Mouse (Mus musculus): ENCODE measurements at regions not wholly inside any gene's neighbourhood (a gene's known extent, or its start where the extent isn't known, plus 50 kb on each side); places are given as distances from the start of the nearest gene placed in this dataset.
A peak's percentile ranks its signal among the peaks of the same experiment; 100 is the strongest.

GRCm38 (mm10) chr14:86197864-86198263 lies 943.2 kb downstream of the Diaph3 start:
- no peak overlapping the region for H3ac ChIP-seq (ENCODE audit: control insufficient read depth, insufficient read length)
- no peak for TF ChIP-seq USF1 (IDR thresholded peaks at IDR 0.05; ENCODE audit: low read depth)
- TF ChIP-seq MAX (IDR thresholded peaks at IDR 0.05; ENCODE audit: low read depth) = no peak
- TF ChIP-seq MYOG (IDR thresholded peaks at IDR 0.05; ENCODE audit: control insufficient read depth in 1 of 3, insufficient read depth in 1 of 3, insufficient read length in 2 of 3, low read depth in 2 of 3) = no peak
- no peak for TF ChIP-seq E2F4 (IDR thresholded peaks at IDR 0.05; ENCODE audit: insufficient read depth)
- no peak for TF ChIP-seq CEBPB (IDR thresholded peaks at IDR 0.05; ENCODE audit: insufficient read depth, poor library complexity, severe bottlenecking)
- TF ChIP-seq REST (IDR thresholded peaks at IDR 0.05; ENCODE audit: insufficient read depth, insufficient read length) = no peak
- TF ChIP-seq POLR2AphosphoS2 (IDR thresholded peaks at IDR 0.05; ENCODE audit: insufficient read length, low read depth) = no peak
- TF ChIP-seq TCF3 (IDR thresholded peaks at IDR 0.05; ENCODE audit: insufficient read length, low read depth) = no peak
- no peak for TF ChIP-seq SRF (IDR thresholded peaks at IDR 0.05; ENCODE audit: control insufficient read depth, insufficient read length, low read depth)
- no peak for TF ChIP-seq TCF12 (IDR thresholded peaks at IDR 0.05; ENCODE audit: insufficient read depth, poor library complexity, severe bottlenecking)
- TF ChIP-seq POLR2A (IDR thresholded peaks at IDR 0.05; ENCODE audit: insufficient read length, low read depth) = no peak
- TF ChIP-seq MYOD1 (IDR thresholded peaks at IDR 0.05; ENCODE audit: control insufficient read depth in 1 of 3, insufficient read length in 2 of 3, low read depth in 2 of 3) = no peak
- H3K79me2 ChIP-seq (ENCODE audit: control insufficient read depth, insufficient read depth) = no peaks in the 10 kb centered on the region
- H3K4me3 ChIP-seq = no peak overlapping the region
- H3K27me3 ChIP-seq (ENCODE audit: control insufficient read depth, insufficient read depth, insufficient read length) = no peaks in the 10 kb centered on the region
- H3K36me3 ChIP-seq (ENCODE audit: control insufficient read depth, insufficient read depth) = no peaks in the 10 kb centered on the region
- H3K4me2 ChIP-seq (ENCODE audit: low read depth) = no peak overlapping the region

- Histone ChIP-seq H3K4me3 (no peak overlapping the region), H3K79me2 (ENCODE audit: control insufficient read depth, insufficient read depth) (no peaks in the 10 kb centered on the region), H3K27me3 (ENCODE audit: control insufficient read depth, insufficient read depth, insufficient read length) (no peaks in the 10 kb centered on the region), H3K36me3 (ENCODE audit: control insufficient read depth, insufficient read depth) (no peaks in the 10 kb centered on the region), H3ac (ENCODE audit: control insufficient read depth, insufficient read length) (no peak overlapping the region), H3K4me2 (ENCODE audit: low read depth) (no peak overlapping the region)
- TF ChIP-seq E2F4 (IDR thresholded peaks at IDR 0.05; ENCODE audit: insufficient read depth) (no peak), TCF3 (IDR thresholded peaks at IDR 0.05; ENCODE audit: insufficient read length, low read depth) (no peak), SRF (IDR thresholded peaks at IDR 0.05; ENCODE audit: control insufficient read depth, insufficient read length, low read depth) (no peak)
Measured at GRCm38 (mm10) chr14:86184663-86185381, 956.2 kb downstream of the Diaph3 start.

DNA sequence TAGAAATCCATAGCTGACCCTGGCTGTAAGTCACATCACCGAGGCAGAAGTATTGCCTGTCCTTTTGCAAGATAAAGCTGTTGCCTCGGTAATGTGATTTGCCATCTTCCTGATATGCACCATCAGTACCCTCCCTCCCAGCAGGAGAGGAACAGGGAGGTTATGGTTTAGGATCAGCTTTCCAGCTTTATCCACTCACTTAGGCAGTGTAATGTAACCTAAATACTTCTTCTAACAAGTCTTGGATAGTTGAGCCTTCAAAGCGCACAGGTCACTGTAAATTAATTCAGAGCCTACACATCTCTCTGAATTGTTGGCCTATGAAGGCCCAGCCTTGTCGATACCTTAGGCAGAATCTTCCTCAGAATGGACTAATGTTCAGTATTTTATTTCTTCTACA lies 962.5 kb downstream of the Diaph3 start:
- Histone ChIP-seq H3K79me2 (ENCODE audit: control insufficient read depth, insufficient read depth) (no peaks in the 10 kb centered on the region), H3ac (ENCODE audit: control insufficient read depth, insufficient read length) (no peak overlapping the region), H3K4me3 (no peak overlapping the region), H3K27me3 (ENCODE audit: control insufficient read depth, insufficient read depth, insufficient read length) (no peaks in the 10 kb centered on the region), H3K4me2 (ENCODE audit: low read depth) (no peak overlapping the region), H3K36me3 (ENCODE audit: control insufficient read depth, insufficient read depth) (no peaks in the 10 kb centered on the region)
- TF ChIP-seq POLR2AphosphoS2 (IDR thresholded peaks at IDR 0.05; ENCODE audit: insufficient read length, low read depth) = no peak
- TF ChIP-seq TCF3 (IDR thresholded peaks at IDR 0.05; ENCODE audit: insufficient read length, low read depth) = no peak
- no peak for TF ChIP-seq CEBPB (IDR thresholded peaks at IDR 0.05; ENCODE audit: insufficient read depth, poor library complexity, severe bottlenecking)
- no peak for TF ChIP-seq MYOG (IDR thresholded peaks at IDR 0.05; ENCODE audit: control insufficient read depth in 1 of 3, insufficient read depth in 1 of 3, insufficient read length in 2 of 3, low read depth in 2 of 3)
- TF ChIP-seq MAX (IDR thresholded peaks at IDR 0.05; ENCODE audit: low read depth) = no peak
- TF ChIP-seq SRF (IDR thresholded peaks at IDR 0.05; ENCODE audit: control insufficient read depth, insufficient read length, low read depth) = no peak
- no peak for TF ChIP-seq REST (IDR thresholded peaks at IDR 0.05; ENCODE audit: insufficient read depth, insufficient read length)
- TF ChIP-seq E2F4 (IDR thresholded peaks at IDR 0.05; ENCODE audit: insufficient read depth) = no peak
- TF ChIP-seq TCF12 (IDR thresholded peaks at IDR 0.05; ENCODE audit: insufficient read depth, poor library complexity, severe bottlenecking) = no peak
- TF ChIP-seq MYOD1 (IDR thresholded peaks at IDR 0.05; ENCODE audit: control insufficient read depth in 1 of 3, insufficient read length in 2 of 3, low read depth in 2 of 3) = no peak
- no peak for TF ChIP-seq POLR2A (IDR thresholded peaks at IDR 0.05; ENCODE audit: insufficient read length, low read depth)
- TF ChIP-seq USF1 (IDR thresholded peaks at IDR 0.05; ENCODE audit: low read depth) = no peak

DNA sequence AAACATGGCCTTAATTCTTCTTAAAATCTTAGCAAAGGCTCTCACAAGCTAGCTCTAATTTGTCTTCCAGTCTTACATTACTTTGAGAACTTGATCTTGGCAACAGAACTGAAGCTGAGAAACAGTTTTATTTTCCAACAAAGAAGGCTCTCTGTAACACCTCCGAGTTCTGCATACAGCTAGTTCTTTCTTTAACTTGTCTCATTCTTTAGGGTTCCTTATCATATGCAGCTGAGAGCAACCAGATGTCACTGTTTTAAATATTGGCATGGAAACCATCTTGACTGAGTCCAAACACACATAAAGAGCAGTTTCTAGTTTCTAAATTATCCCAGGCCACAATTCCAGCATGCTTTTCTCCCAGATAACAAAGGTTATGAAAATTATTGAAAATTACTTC lies 969.9 kb downstream of the Diaph3 start:
- Histone ChIP-seq H3K4me3 (no peak overlapping the region), H3K36me3 (ENCODE audit: control insufficient read depth, insufficient read depth) (no peaks in the 10 kb centered on the region), H3ac (ENCODE audit: control insufficient read depth, insufficient read length) (no peak overlapping the region), H3K4me2 (ENCODE audit: low read depth) (no peak overlapping the region), H3K27me3 (ENCODE audit: control insufficient read depth, insufficient read depth, insufficient read length) (no peaks in the 10 kb centered on the region), H3K79me2 (ENCODE audit: control insufficient read depth, insufficient read depth) (no peaks in the 10 kb centered on the region)
- no peak for TF ChIP-seq CEBPB (IDR thresholded peaks at IDR 0.05; ENCODE audit: insufficient read depth, poor library complexity, severe bottlenecking)
- TF ChIP-seq MYOG (IDR thresholded peaks at IDR 0.05; ENCODE audit: control insufficient read depth in 1 of 3, insufficient read depth in 1 of 3, insufficient read length in 2 of 3, low read depth in 2 of 3) = no peak
- no peak for TF ChIP-seq REST (IDR thresholded peaks at IDR 0.05; ENCODE audit: insufficient read depth, insufficient read length)
- TF ChIP-seq TCF3 (IDR thresholded peaks at IDR 0.05; ENCODE audit: insufficient read length, low read depth) = no peak

GRCm38 (mm10) chr14:86159151-86159550 lies 981.9 kb downstream of the Diaph3 start:
- no peak overlapping the region for H3ac ChIP-seq (ENCODE audit: control insufficient read depth, insufficient read length)
- no peaks in the 10 kb centered on the region for H3K27me3 ChIP-seq (ENCODE audit: control insufficient read depth, insufficient read depth, insufficient read length)
- no peaks in the 10 kb centered on the region for H3K36me3 ChIP-seq (ENCODE audit: control insufficient read depth, insufficient read depth)
- TF ChIP-seq MYOD1 (IDR thresholded peaks at IDR 0.05; ENCODE audit: control insufficient read depth in 1 of 3, insufficient read length in 2 of 3, low read depth in 2 of 3) (peak in 2 of 3 experiments; percentile 67 to 68), MYOG (IDR thresholded peaks at IDR 0.05; ENCODE audit: control insufficient read depth in 1 of 3, insufficient read depth in 1 of 3, insufficient read length in 2 of 3, low read depth in 2 of 3) (no peak), POLR2A (IDR thresholded peaks at IDR 0.05; ENCODE audit: insufficient read length, low read depth) (no peak), POLR2AphosphoS2 (IDR thresholded peaks at IDR 0.05; ENCODE audit: insufficient read length, low read depth) (no peak), MAX (IDR thresholded peaks at IDR 0.05; ENCODE audit: low read depth) (no peak), TCF3 (IDR thresholded peaks at IDR 0.05; ENCODE audit: insufficient read length, low read depth) (no peak), TCF12 (IDR thresholded peaks at IDR 0.05; ENCODE audit: insufficient read depth, poor library complexity, severe bottlenecking) (no peak), CEBPB (IDR thresholded peaks at IDR 0.05; ENCODE audit: insufficient read depth, poor library complexity, severe bottlenecking) (no peak)
- H3K4me2 ChIP-seq (ENCODE audit: low read depth) = peak overlapping the region; percentile 50
- no peak overlapping the region for H3K4me3 ChIP-seq
- no peaks in the 10 kb centered on the region for H3K79me2 ChIP-seq (ENCODE audit: control insufficient read depth, insufficient read depth)

Measured in myocyte (in vitro differentiated cells).